Mouse (Mus musculus) midbrain, postnatal 0 days (tissue): ENCODE results near the gene Nfxl1. TPM values are rescaled to one million over a fixed set of nuclear protein-coding genes. Genes with fewer than 3 reads are reported as not detected.
A peak's percentile ranks its signal among the peaks of the same experiment; 100 is the strongest.
"Not testable (repeated sequence)": the region's sequence is repeated elsewhere in the genome, so short reads cannot be mapped to it uniquely, and the experiment has no call there.

Experiments
- ATAC-seq: fragments of 200-750 bp; cut with Nextera tagmentation; 2 replicates; pipeline ENCODE4 v1.8.0; 2017; ENCODE audit warnings: moderate number of reproducible peaks, mild to moderate bottlenecking, moderate TSS enrichment, moderate library complexity; ENCODE audit not compliant: low FRiP score
- DNase-seq: peaks from one replicate; pipeline ENCODE4 v3.0.0-alpha.2; 2015; ENCODE audit warnings: low spot score
- H3K27ac ChIP-seq: fragments of 300-500 bp; sonication (generic); 2 replicates; pipeline ENCODE4 v1.5.1; 2014; ENCODE audit warnings: low read depth, mild to moderate bottlenecking, low read length, mixed read lengths
- H3K27me3 ChIP-seq: fragments of 300-500 bp; sonication (generic); 2 replicates; pipeline ENCODE4 v1.6.1; 2014; ENCODE audit warnings: low read length, control low read depth, mixed read lengths; ENCODE audit not compliant: insufficient read depth
- H3K36me3 ChIP-seq: fragments of 300-500 bp; sonication (generic); 2 replicates; pipeline ENCODE4 v1.6.1; 2014; ENCODE audit warnings: low read length, control low read depth, mixed read lengths; ENCODE audit not compliant: insufficient read depth
- H3K4me1 ChIP-seq: fragments of 300-500 bp; sonication (generic); 2 replicates; pipeline ENCODE4 v1.6.1; 2014; ENCODE audit warnings: mild to moderate bottlenecking, control low read depth, antibody characterized with exemption, low read length, mixed read lengths; ENCODE audit not compliant: insufficient read depth
- H3K4me2 ChIP-seq: fragments of 300-500 bp; sonication (generic); 2 replicates; pipeline ENCODE4 v1.6.1; 2014; ENCODE audit warnings: low read depth, mild to moderate bottlenecking, low read length, mixed read lengths; ENCODE audit not compliant: poor library complexity, severe bottlenecking
- H3K4me3 ChIP-seq: fragments of 300-500 bp; sonication (generic); 2 replicates; pipeline ENCODE4 v1.5.1; 2014; ENCODE audit warnings: low read depth, mild to moderate bottlenecking, low read length, moderate library complexity
- H3K9ac ChIP-seq: fragments of 300-500 bp; sonication (generic); replicated peaks from 2 replicates; pipeline ENCODE4 v1.6.1; 2014; ENCODE audit warnings: mild to moderate bottlenecking, low read length, moderate library complexity, mixed read lengths; ENCODE audit not compliant: poor library complexity, severe bottlenecking
- H3K9me3 ChIP-seq: fragments of 300-500 bp; sonication (generic); 2 replicates; pipeline ENCODE4 v1.6.1; 2016; ENCODE audit warnings: low read length, control low read depth
- CTCF ChIP-seq: IDR thresholded peaks from 2 replicates; pipeline ENCODE4 v1.5.1; 2016; ENCODE audit warnings: antibody characterized with exemption, mild to moderate bottlenecking
- WGBS: fragments of 180-500 bp; shearing (Covaris S2); extraction: QIAGEN DNeasy Blood & Tissue Kit; methylation state at CpG from one replicate; pipeline ENCODE4 v1.1.7; 2014; 5-methylcytosine and 5-hydroxymethylcytosine counted together
- polyA plus RNA-seq: library from polyadenylated mRNA; unstranded; fragments of >200 nt; fragmentation: Nextera tagmentation; extraction: Ambion mirVana; gene quantifications from 2 replicates; pipeline ENCODE4 v1.2.1, GENCODE M21; 2015
- total RNA-seq: library from RNA; depleted of rRNA; stranded (reverse); fragments of >200 nt; gene quantifications from 2 replicates; pipeline ENCODE4 v1.2.3, GENCODE M21; 2014

Nfxl1 gene
- total and polyA plus RNA-seq, 2 experiments from 2014 or later = 8.2 to 15.7 TPM

DNA sequence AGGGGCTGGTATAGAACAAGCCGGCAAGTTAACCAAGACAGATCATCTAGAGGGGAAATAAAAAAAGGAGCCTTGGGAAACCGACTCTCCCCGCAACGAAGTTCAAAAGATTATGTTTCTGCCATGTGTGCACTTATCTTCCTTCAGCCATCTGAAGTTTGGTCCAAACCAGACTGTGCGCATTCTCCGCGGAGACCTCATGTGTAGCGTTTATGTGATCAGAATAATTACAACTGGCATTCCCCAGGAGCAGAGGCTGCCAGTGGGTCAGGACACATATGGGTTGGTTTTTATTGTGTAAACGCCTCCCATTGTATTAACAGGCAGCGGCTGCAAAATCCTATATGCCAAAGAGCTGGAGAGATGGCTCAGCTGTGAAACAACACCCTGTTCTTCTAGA lies 20.1 kb upstream of the Nfxl1 start:
- not testable (repeated sequence) for H3K4me3 ChIP-seq, H3K9me3 ChIP-seq, H3K27me3 ChIP-seq, H3K9ac ChIP-seq, H3K36me3 ChIP-seq, H3K4me1 ChIP-seq, DNase-seq, H3K27ac ChIP-seq, H3K4me2 ChIP-seq
- 0 out of 2 replicates have a peak, but pooled peaks have one; percentile 32 for ATAC-seq
- 25% methylated on average over 10 of the region's 10 CpGs for WGBS

DNA sequence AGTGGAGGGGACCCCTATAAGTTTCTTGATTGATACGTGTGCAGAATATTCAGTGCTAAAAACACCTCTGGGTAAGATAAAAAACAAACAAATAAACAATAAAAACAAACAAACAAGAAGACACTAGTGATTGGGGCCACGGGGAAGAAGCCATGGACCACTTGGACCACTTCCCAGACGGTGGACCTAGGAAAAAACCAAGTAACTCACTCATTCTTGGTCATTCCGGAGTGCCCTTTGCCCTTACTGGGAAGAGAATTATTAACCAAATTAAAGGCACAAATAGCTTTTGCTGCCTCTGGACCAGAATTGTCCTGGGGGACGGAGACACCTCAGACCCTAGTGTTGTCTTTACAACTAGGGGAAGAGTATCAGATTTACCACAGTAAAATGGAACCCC lies 6.1 kb upstream of the Nfxl1 start:
- Histone ChIP-seq H3K27ac (no peak overlapping the region), H3K27me3 (no peaks in the 10 kb centered on the region), H3K9ac (no peak overlapping the region), H3K4me1 (no peaks in the 10 kb centered on the region), H3K36me3 (no peaks in the 10 kb centered on the region), H3K4me2 (no peak overlapping the region), H3K9me3 (peaks cover 8% of the 10 kb centered on the region; the same call in 1 of the 2 replicates), H3K4me3 (no peak overlapping the region)
- WGBS = 89% methylated on average over 5 of the region's 5 CpGs
- DNase-seq = no peak
- no peak for ATAC-seq
- TF ChIP-seq CTCF = no peak

DNA sequence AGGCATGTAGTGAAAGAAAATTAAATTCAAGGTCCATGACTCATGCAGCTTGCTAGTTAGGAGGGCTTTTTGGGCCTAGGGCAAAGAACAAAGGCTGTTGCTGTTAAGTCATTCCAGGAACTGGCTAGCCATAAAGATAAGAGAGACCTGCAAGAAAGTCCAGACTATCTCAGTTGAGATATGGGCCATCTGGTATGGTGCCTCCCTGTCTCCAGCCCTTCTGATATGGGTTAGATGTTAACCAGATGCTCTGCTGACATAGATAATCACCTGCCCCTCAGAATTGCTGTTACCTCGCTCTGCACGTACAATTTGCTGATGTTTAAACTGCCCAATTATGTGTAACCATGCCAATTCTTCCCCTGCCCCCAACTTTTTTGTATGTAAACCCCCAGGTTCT lies 3.7 kb upstream of the Nfxl1 start:
- not testable (repeated sequence) for H3K9me3 ChIP-seq, H3K4me1 ChIP-seq, ATAC-seq, H3K9ac ChIP-seq, DNase-seq, H3K4me2 ChIP-seq, H3K27ac ChIP-seq, H3K27me3 ChIP-seq, H3K36me3 ChIP-seq, H3K4me3 ChIP-seq
- WGBS = 95% methylated on average over 2 of the region's 2 CpGs

DNA sequence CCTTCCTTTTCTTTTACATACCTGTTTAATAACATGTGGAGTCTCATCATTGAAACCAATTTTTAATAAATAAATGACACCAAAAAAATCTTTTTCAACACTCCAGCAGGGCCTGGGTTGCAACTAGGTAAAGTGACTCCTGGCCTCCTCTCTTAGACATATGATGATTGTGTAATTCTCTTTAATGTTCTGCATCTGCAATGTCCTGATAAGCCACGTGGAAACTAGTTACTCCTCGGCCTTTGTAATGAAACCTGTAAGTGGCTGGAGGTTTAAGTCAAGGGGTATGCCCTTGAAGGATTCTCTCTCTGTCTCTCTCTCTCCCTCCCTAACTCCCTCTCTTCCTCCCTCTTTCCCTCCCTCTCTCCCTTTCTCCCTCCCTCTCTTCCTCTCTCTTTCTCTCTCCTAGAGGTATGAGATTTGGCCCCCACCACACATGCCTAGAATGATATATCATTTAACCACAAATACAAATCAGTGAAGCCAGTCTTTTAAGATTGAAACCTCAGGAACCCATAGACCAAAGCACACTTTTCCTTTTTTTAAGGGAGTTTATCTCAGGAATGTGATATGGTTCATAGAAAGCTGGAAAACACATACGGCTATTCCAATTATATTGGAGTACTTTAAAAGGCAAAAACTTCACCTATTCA lies 1.6 kb upstream of the Nfxl1 start:
- H3K4me1 ChIP-seq = no peaks in the 10 kb centered on the region
- 81% methylated on average over 3 of the region's 3 CpGs for WGBS
- H3K27me3 ChIP-seq = no peaks in the 10 kb centered on the region
- no peak overlapping the region for H3K4me2 ChIP-seq
- ATAC-seq (no peak), DNase-seq (no peak)
- H3K27ac ChIP-seq = no peak overlapping the region
- no peak overlapping the region for H3K9ac ChIP-seq
- no peaks in the 10 kb centered on the region for H3K9me3 ChIP-seq
- H3K4me3 ChIP-seq = no peak overlapping the region
- no peak for TF ChIP-seq CTCF
- H3K36me3 ChIP-seq = no peaks in the 10 kb centered on the region; the same call in 1 of the 2 replicates

DNA sequence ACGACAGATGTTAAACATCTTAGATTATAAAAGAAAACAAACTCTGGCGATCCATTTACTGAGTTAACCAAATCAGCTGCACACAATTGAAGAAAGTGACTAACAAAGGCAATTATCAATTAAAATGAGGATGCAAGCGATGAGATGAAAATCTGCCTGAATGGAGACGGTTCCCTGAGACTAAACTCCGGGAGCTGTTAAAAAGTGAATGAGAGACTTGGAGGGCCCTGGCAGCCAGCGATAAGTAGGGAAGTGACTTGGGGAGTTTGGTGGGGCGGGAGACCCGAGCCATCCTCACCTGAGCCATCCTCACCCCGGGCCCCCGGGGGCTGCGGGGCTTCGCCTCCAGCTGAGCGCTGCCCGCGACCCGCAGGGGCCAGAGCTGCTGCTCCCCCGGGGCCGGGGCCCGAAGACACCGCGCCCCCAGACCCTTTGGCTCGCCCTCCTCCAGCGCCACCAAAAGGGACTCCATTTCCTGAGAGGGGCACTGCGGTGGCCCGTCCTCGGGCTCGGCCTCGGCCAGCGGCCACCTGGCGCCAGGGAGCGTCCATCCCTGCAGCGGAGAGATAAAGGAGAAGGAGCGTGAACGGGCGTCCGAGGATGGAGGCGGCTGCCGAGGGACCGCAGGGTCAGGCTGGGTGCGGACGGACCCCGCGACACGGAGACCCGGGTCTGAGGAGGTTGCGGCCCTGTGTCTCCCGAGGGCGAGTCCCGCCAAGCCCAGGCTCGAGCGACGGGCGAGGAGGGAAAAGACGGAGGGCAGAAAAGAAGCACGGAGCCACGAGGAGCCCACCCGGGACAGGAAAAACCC lies 563 bp downstream of the Nfxl1 start:
- WGBS = under 1% methylated on average over 56 of the region's 57 CpGs

DNA sequence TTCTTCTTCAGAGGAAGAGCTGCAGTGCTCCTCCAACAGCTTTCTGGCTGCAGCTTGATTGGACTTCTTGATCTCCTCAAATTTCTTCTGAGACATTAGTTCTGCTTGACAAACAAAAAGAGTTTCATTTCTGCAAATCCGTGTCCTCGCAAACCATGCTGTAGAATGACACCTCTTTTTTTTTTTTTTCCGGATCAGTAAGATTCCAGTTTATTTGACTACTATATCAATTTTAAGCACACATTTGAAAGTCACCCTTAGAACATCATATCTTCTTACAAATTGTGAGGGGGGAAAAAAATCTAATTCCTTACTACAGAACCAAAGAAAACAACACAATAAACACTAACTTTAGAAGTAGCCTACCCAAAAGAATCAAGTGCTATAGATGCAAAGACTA lies 3.2 kb downstream of the Nfxl1 start:
- TF ChIP-seq CTCF = no peak
- ATAC-seq (no peak), DNase-seq (no peak)
- Histone ChIP-seq H3K27me3 (no peaks in the 10 kb centered on the region), H3K4me1 (no peaks in the 10 kb centered on the region), H3K36me3 (peaks cover 6% of the 10 kb centered on the region; the same call in 1 of the 2 replicates), H3K9me3 (no peaks in the 10 kb centered on the region), H3K9ac (no peak overlapping the region), H3K27ac (no peak overlapping the region), H3K4me2 (no peak overlapping the region), H3K4me3 (no peak overlapping the region)
- WGBS = 67% methylated on average over 3 of the region's 3 CpGs

More for the DNA sequence above, 563 bp downstream of the Nfxl1 start:
- DNase-seq = peak; percentile 4
- ATAC-seq = peak; percentile 74
- Histone ChIP-seq H3K9ac (peak overlapping the region; percentile 84), H3K36me3 (peaks cover 6% of the 10 kb centered on the region; the same call in 1 of the 2 replicates), H3K27ac (peak overlapping the region; percentile 67), H3K9me3 (no peaks in the 10 kb centered on the region), H3K4me3 (peak overlapping the region; percentile 95), H3K27me3 (no peaks in the 10 kb centered on the region), H3K4me2 (peak overlapping the region; percentile 93), H3K4me1 (no peaks in the 10 kb centered on the region)
- TF ChIP-seq CTCF = no peak; the same call in 1 of the 2 replicates
